Mouse (Mus musculus) C2C12 (cell line): ENCODE measurements at regions not wholly inside any gene's neighbourhood (a gene's known extent, or its start where the extent isn't known, plus 50 kb on each side); places are given as distances from the start of the nearest gene placed in this dataset.

ENCODE experiments used
- CEBPB ChIP-seq: IDR thresholded peaks from one replicate; pipeline ENCODE4 v1.6.1; 2011; ENCODE audit warnings: low read depth, mild to moderate bottlenecking, control low read depth, moderate library complexity
- CTCF ChIP-seq: IDR thresholded peaks from one replicate; pipeline ENCODE4 v1.5.1; 2011; ENCODE audit not compliant: control insufficient read depth, insufficient read depth, insufficient read length
- FOSL1 ChIP-seq: IDR thresholded peaks from one replicate; pipeline ENCODE4 v1.8.0; 2011; ENCODE audit warnings: mild to moderate bottlenecking, low read length; ENCODE audit not compliant: poor library complexity, insufficient read depth, severe bottlenecking
- MAX ChIP-seq: IDR thresholded peaks from one replicate; pipeline ENCODE4 v1.6.1; 2011; ENCODE audit warnings: mild to moderate bottlenecking, control low read depth
- MYOD1 ChIP-seq: IDR thresholded peaks from one replicate; pipeline ENCODE4 v1.6.1; 2011; ENCODE audit warnings: low read depth; ENCODE audit not compliant: control insufficient read depth, insufficient read length
- MYOG ChIP-seq: IDR thresholded peaks from one replicate; pipeline ENCODE4 v1.6.1; 2011; ENCODE audit not compliant: control insufficient read depth, insufficient read length; ENCODE audit errors: extremely low read depth
- USF1 ChIP-seq: IDR thresholded peaks from one replicate; pipeline ENCODE4 v1.6.1; 2011; ENCODE audit warnings: low read depth, mild to moderate bottlenecking, control low read depth, moderate library complexity

DNA sequence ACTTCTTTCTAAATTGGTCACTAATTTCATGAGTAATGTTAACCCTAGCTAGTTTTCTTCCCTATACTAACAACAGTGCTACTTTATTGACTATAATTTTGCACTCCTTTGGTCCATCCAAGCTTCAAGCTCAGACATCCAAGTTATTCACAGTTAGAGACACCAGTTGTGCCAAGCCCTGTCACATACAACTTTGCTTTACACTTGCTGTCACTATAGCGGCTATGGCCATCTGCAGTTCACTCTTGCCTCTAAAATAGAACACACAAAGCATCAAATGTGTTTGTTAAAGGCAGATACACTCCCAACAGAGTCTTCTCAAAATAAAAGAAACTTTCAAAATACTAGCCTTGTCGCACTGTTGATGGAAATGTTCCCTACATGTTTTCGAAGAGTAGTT is 236.0 kb upstream of the Cblb start:
- TF ChIP-seq FOSL1, result no peak
- no peak for TF ChIP-seq CTCF
- TF ChIP-seq MAX, result no peak
- no peak for TF ChIP-seq CEBPB
- TF ChIP-seq USF1, result no peak
- no peak for TF ChIP-seq MYOD1
- no peak for TF ChIP-seq MYOG
